Mouse (Mus musculus) spleen, postnatal 10 days (tissue): ENCODE results near the gene Mtfr1l.

Experiments used
- DNase-seq, 2 experiments: peaks; one replicate each; pipeline ENCODE4 v3.0.0; 2021 to 2022; ENCODE audit warnings: low spot score in 2 of 2

Mtfr1l gene

DNA sequence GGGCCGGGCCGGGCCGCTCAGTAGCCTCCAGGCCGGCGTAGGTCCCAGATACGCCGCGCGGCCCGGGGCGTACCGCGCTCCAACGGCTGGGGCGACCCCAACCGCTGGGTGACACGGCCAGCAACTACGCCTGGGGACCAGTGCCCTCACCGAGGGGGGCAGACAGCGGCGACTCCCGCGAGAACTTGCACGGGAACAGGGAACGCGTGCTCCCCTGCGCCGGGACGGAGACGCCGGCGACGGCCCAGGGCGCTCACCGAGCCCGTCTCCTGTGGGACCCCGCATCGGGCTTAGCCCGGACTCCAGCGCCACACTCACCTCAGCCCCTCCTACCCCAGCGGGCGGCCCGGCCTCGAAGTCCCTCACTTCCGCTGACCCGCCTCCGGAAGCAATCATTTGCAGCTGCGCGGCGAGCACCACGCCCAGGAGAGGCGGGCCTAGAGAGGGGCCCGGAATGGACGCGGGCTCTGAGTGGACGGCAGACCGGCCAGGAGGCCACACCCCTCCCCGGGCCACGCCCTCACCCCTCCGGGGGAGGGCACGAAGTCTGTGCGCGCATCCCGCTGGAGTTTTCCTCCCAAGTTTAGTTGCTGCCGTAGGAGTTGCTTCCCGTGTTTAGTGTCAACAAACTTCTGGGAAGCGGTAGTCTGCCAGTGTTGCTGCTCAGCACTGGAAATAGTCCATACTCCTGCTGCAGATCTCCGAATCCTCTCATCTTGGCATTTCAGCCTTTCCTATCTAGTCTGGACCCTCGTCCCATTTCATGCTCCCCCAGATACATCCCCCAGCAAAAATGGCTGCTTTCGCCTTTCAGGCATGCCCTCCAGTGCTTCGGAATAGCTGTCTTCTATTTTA lies at the start of gene Mtfr1l:
Gene Mtfr1l (minus strand): TSS at position 456 of the 855 bp plus-strand sequence.
- DNase-seq, result peak; percentile 90 to 97

DNA sequence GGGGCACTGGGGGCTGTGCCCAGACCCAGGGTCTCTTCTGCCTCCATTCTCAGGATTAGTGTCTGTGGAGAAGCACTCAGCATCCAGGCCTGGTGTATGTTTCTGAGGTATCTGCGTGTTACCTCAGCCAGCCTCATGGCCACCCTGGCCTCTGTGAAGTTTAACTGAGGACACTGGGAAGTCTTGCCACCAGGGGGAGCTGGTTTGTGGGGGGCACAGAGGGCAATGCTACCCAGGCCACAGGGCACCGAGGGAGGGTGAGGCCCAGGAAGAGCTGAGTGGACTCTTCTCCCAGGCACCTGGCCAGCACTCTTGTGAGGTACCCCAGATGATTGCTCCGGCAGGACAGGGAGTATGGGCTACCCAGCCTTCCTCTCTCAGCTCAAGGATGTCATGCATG lies 48.3 kb upstream of the Mtfr1l start:
- DNase-seq, result peak in 1 of 2 experiments; percentile 71

DNA sequence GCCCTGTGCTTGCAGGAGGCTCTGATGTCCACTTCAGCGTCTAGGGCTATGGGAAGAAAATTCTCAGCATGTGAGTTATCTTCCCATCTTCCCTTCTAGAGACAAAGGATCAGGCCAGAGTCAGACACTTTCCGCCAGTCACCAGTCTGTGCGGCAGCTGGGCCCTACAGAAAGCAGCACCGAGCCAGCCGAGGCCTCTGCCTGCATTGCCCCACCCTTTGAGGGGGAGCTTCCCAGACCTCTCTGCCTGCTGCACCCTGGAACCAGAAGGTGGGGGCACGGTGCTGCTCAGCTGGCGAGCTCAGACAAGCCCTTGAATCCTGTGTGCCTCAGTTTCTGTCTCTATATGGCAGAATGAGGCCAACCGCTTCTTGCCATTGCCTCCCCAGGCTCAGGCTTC lies 46.2 kb upstream of the Mtfr1l start:
- no peak for DNase-seq

DNA sequence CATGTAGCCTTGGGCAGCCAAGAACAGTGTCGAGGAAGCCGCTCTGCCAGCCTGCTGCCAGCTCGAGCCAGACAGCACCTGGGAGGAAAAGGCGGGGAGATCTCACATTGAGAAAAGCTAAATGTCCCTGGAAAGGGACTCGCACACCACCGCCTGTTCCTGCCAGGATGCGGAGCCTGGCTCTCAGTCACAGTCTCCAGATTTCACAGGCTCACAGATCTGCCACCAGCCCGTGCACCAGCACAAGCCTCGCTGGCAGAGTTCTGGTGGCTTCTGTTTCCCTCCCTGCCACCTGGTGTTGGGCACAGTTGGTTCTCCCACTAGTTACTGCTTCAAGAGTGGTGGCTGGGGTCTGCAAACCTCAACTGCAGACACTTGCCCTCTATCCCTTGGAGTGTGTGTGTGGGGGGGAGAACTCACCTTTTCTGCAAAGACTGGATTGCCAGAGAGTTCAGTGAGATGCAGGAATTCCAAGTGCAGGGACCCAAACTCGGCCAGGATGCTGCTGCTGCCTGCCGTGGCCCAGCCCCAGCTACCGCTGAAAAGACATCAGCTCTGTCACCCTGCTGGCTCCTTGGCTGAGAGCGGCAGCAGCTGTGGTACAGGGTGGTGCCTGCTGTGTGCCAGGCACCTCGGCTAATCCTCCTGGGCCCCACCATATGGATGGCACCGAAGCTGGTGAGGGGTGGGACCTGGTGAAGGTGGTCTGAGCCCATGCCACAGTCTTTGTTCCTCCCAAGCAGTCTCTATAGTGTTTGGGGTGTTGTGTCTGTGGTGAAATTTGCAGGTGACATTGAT lies 45.4 kb upstream of the Mtfr1l start:
- DNase-seq, result no peak

- no peak for DNase-seq
Measured at GRCm38 (mm10) chr4:134579620-134580019, 44.4 kb upstream of the Mtfr1l start.

- DNase-seq, result peak in 1 of 2 experiments; percentile 38
Measured at GRCm38 (mm10) chr4:134579212-134579611, 44.0 kb upstream of the Mtfr1l start.

- DNase-seq, result no peak
Measured at GRCm38 (mm10) chr4:134578407-134578806, 43.2 kb upstream of the Mtfr1l start.

GRCm38 (mm10) chr4:134577281-134577680 lies 42.1 kb upstream of the Mtfr1l start:
- no peak for DNase-seq

DNA sequence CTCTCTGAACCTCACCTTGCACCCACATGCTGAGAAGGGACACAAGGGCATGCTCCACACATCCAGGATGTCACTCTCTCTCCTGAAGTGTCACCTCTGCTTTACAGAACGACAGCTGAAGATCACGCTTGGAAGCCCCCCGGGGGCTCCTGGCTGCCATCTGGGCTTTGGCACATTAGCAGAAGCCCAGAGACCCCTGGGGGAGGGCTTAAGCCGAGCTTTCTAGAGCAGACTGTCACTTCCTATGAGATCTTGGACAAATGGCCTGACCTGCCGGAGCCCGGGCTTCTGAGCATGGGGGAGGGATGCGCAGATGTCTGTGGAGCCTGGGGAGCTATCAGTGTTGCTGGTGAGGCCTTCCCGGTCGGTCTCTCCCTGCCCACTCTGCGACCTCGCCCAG lies 40.3 kb upstream of the Mtfr1l start:
- no peak for DNase-seq

DNA sequence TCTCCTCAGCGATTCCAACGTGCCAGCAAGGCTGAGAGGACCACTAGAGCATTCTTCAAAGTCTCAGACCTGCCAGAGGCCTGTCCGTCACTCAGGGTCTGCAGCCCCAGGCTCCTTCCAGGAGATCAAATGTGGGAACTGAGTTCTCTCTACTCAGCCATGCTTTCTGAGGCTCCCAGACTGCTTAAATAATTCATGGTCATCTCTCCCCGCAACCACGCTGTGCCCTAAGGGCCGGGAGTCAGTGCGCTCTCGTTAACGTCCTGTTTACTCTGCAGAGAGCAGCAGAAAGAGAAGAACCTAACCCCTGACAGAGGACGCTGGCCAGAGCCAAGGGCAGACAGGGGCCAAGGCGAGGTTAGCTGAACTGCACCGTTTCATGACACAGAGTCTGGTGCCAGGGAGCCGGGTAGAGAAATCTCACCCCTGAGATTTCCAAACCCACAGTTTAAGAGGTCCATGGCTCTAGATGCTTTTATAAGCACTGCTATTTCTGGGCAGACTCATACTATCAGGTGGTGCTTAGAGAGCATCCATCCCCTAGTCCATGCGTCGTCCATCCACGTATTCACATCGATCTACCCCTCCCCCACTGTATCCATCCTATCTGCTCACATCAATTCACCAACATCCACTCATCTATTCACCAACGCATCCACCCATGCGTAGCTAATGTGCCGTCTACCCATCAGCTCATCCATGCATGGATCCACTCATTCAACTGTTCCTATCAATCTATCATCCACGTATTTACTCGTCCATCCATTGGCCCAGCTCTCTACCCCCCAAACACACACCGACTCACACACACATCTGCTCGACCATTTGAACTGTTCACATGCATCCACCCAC lies 37.5 kb upstream of the Mtfr1l start:
- no peak for DNase-seq

DNA sequence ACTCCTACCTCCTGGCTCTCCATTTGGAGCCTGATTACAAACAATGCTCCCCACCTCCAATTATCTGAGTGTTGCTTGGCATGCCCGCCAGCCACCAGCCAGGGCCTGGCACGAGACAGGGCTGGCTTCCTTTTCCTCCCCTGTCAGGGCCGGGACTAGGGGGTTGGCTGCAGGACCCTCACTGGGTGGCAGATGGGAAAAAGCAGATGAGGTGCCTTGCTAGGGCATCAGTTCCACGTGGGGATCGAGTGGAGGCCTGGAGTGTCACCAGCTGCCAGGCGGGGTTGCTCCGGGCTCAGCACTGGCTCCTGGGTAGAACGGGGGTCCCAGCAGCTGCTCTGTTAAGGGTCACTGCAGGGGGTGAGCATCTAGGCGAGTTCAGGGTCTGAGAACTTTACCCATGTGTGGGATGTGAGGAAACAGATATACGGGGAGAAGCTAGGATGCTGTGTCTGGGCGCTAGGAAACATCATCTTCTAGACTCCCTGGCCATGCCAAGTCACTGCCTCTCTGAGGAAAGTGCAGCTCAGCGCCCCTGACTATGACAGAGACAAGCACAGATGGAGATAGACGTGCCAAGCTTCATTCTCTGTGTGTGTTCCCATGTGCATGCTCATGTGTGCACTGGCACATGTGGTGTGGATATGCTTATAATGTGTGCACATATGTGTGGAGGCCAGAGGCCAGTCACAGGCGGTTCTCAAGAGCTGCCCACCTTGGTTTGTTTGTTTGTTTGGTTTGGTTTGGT lies 35.7 kb upstream of the Mtfr1l start:
- DNase-seq, result no peak

DNA sequence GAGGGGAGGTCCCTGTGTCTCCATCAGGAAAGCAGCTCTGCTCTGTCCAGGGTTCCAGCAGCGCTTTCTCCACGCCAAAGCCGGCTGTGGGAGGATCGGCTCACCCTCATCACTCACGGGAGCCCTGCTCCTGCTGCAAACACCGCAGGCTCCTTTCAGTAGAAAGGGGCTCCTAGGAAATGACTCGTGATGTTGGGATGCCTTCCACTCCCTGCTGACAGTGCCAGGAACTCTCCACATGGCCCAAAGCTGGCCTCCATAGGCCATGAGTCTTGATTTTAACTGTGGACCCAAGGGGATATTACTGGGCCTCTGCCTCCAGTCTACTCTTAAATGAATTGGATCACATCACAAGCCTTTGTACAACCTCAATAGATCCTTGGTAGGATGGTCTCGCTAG lies 34.6 kb upstream of the Mtfr1l start:
- DNase-seq, result no peak

DNA sequence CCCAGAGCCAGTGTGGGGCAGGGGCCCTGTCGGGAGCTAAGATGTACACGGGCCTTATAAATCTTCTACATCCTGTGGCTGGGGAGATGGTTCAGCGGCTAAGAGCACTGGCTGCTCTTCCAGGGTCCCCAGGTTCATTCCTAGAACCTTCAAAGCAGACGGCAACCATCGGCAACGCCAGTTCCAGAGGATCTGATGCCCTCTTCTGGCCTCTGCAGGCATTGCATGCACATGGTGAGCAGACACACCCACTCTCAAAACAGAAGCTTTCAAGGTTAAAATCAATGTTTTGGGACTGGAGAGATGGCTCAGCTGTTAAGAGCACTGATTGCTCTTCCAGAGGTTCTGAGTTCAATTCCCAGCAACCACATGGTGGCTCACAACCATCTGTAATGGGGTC lies 34.0 kb upstream of the Mtfr1l start:
- peak in 1 of 2 experiments; percentile 59 for DNase-seq

DNA sequence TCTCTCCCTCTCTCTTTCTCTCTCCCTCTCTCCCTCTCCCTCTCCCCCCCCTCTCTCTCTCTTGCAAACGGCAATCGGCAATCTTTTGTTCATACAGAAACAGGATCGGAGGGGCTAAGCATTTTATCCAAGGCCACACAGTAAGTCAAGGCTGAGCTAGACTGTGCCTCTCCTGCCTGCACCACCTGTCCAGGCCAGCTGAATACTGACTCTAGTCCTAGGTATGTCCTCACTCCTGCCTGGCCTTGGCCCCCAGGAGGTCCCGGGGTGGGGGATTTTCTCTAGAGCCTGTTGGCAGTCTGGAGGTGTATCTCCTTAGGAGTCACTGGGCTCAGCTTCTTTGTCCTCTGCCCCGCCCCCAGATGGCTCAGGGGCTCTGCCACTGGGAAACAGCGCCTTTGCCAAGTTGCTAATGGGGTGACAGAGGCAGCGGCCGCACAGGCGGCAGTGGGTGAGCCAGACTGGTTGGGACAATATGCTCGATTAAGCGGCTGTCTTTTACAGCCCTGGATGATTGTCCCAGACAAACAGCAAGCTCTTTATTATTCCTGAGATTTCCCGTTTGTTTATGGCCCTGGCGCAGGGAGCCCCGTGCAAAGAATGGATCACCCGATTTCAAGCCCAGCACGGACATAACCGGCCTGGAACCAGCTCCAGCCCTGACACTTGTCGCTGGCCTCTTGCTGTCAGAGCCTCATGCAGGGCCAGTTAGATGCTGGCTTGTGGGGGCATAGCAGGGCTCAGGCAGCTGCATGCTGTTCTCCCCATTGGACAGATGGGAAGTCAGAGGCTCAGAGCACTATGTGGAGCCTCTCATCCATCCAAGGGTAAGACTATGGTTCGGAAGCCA lies 32.4 kb upstream of the Mtfr1l start:
- no peak for DNase-seq

DNA sequence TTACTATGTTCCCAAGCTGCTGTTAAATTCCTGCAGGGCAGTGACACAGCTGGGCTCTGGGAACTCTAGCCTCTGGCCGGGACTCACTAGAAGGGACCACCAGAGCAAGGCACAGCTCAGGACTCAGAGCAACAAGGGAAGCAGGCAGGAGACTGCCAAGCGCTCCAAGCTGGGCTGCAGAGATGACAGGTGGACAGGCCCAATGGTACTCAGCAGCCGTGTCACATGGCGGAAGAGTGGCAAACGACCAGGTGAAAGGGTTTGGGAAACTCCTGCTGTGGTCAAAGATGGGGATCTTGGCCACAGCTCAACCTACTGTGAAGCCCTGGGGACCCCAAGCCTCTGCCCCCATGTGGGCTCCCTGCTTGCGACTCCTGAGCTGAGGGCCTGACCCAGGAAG lies 28.9 kb upstream of the Mtfr1l start:
- DNase-seq, result no peak

DNA sequence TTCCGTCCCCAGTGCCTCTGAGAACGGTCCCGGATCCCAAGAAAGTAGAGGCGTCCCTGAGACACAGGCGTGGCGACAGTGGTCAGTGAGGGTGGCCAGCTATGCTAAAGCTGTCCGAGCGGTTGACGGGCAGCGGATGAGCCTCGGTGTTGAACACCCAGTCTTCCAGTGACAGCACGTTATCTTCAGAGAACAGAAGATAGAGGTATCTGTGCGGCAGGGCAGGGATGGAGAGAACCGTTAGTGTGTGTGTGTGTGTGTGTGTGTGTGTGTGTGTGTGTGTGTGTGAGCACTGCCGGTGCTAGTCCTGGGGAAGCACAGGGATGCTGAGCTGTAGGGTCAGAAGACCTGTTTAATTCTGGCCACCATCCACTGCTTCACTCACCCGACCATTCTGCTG lies 28.4 kb upstream of the Mtfr1l start:
- no peak for DNase-seq

- no peak for DNase-seq
Measured at GRCm38 (mm10) chr4:134562014-134562413, 26.8 kb upstream of the Mtfr1l start.

DNA sequence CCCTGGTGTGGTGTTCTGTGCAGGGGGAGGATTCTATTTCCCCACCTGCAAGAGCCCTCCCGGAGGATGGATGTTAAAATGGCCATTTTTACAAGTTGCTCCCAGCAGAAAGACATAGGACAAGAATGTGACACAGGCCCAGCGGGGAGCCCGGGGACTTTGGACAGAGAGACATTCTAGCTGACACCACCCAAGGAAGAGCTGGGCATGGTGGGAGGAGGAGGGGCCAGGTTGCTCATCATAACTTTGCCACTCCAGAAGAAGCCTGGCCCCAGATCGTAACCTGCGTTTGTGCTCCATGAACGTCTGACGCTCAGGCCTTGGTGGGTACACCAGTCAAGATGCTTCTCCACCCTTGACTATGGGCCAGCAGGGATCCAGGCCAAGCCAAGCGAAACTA lies 25.5 kb upstream of the Mtfr1l start:
- DNase-seq, result no peak

DNA sequence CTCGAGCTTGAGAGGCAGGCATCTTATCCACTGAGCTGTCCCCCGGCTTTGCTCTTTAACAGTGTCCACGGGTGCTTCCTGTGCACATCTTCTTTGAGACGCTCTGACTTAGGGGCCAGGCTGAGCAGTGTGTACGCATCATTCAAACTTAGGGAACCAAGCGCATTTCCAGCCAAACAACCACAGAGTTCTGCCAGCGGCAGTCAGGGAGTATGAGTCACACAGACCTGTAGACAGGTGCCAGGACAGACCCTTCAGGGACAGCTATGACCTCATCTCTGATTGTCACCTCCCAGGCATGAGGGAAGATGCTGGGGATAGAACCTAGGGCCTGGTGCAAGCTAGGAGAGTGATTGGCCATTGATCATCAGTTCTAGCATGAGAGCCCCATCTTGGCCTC lies 24.0 kb upstream of the Mtfr1l start:
- no peak for DNase-seq

GRCm38 (mm10) chr4:134558570-134559113 lies 23.5 kb upstream of the Mtfr1l start:
- DNase-seq, result no peak
